Mouse (Mus musculus) midbrain, postnatal 0 days (tissue): ENCODE results near the gene Gstm2. TPM values are rescaled to one million over a fixed set of nuclear protein-coding genes. Genes with fewer than 3 reads are reported as not detected.
A peak's percentile ranks its signal among the peaks of the same experiment; 100 is the strongest.

ENCODE experiments used
- ATAC-seq: fragments of 200-750 bp; cut with Nextera tagmentation; 2 replicates; pipeline ENCODE4 v1.8.0; 2017; ENCODE audit warnings: moderate number of reproducible peaks, mild to moderate bottlenecking, moderate TSS enrichment, moderate library complexity; ENCODE audit not compliant: low FRiP score
- DNase-seq: peaks from one replicate; pipeline ENCODE4 v3.0.0-alpha.2; 2015; ENCODE audit warnings: low spot score
- H3K27ac ChIP-seq: fragments of 300-500 bp; sonication (generic); 2 replicates; pipeline ENCODE4 v1.5.1; 2014; ENCODE audit warnings: low read depth, mild to moderate bottlenecking, low read length, mixed read lengths
- H3K27me3 ChIP-seq: fragments of 300-500 bp; sonication (generic); 2 replicates; pipeline ENCODE4 v1.6.1; 2014; ENCODE audit warnings: low read length, control low read depth, mixed read lengths; ENCODE audit not compliant: insufficient read depth
- H3K36me3 ChIP-seq: fragments of 300-500 bp; sonication (generic); 2 replicates; pipeline ENCODE4 v1.6.1; 2014; ENCODE audit warnings: low read length, control low read depth, mixed read lengths; ENCODE audit not compliant: insufficient read depth
- H3K4me1 ChIP-seq: fragments of 300-500 bp; sonication (generic); 2 replicates; pipeline ENCODE4 v1.6.1; 2014; ENCODE audit warnings: mild to moderate bottlenecking, control low read depth, antibody characterized with exemption, low read length, mixed read lengths; ENCODE audit not compliant: insufficient read depth
- H3K4me2 ChIP-seq: fragments of 300-500 bp; sonication (generic); 2 replicates; pipeline ENCODE4 v1.6.1; 2014; ENCODE audit warnings: low read depth, mild to moderate bottlenecking, low read length, mixed read lengths; ENCODE audit not compliant: poor library complexity, severe bottlenecking
- H3K4me3 ChIP-seq: fragments of 300-500 bp; sonication (generic); 2 replicates; pipeline ENCODE4 v1.5.1; 2014; ENCODE audit warnings: low read depth, mild to moderate bottlenecking, low read length, moderate library complexity
- H3K9ac ChIP-seq: fragments of 300-500 bp; sonication (generic); replicated peaks from 2 replicates; pipeline ENCODE4 v1.6.1; 2014; ENCODE audit warnings: mild to moderate bottlenecking, low read length, moderate library complexity, mixed read lengths; ENCODE audit not compliant: poor library complexity, severe bottlenecking
- H3K9me3 ChIP-seq: fragments of 300-500 bp; sonication (generic); 2 replicates; pipeline ENCODE4 v1.6.1; 2016; ENCODE audit warnings: low read length, control low read depth
- CTCF ChIP-seq: IDR thresholded peaks from 2 replicates; pipeline ENCODE4 v1.5.1; 2016; ENCODE audit warnings: antibody characterized with exemption, mild to moderate bottlenecking
- WGBS: fragments of 180-500 bp; shearing (Covaris S2); extraction: QIAGEN DNeasy Blood & Tissue Kit; methylation state at CpG from one replicate; pipeline ENCODE4 v1.1.7; 2014; 5-methylcytosine and 5-hydroxymethylcytosine counted together
- polyA plus RNA-seq: library from polyadenylated mRNA; unstranded; fragments of >200 nt; fragmentation: Nextera tagmentation; extraction: Ambion mirVana; gene quantifications from 2 replicates; pipeline ENCODE4 v1.2.1, GENCODE M21; 2015
- total RNA-seq: library from RNA; depleted of rRNA; stranded (reverse); fragments of >200 nt; gene quantifications from 2 replicates; pipeline ENCODE4 v1.2.3, GENCODE M21; 2014; rRNA removed

Gstm2 gene
- total and polyA plus RNA-seq, 2 experiments from 2014 or later = 8.5 to 13.0 TPM

GRCm38 (mm10) chr3:107932128-107932527, 54.1 kb downstream of the Gstm2 start:
- 67% methylated on average over 6 of the region's 6 CpGs for WGBS
- no peaks in the 10 kb centered on the region for H3K36me3 ChIP-seq
- no peaks in the 10 kb centered on the region for H3K27me3 ChIP-seq
- no peak for DNase-seq
- H3K4me2 ChIP-seq = no peak overlapping the region
- H3K27ac ChIP-seq = peak overlapping the region; percentile 51
- H3K4me3 ChIP-seq = no peak overlapping the region
- H3K4me1 ChIP-seq = no peaks in the 10 kb centered on the region
- no peak for TF ChIP-seq CTCF
- H3K9ac ChIP-seq = no peak overlapping the region
- no peak for ATAC-seq
- no peaks in the 10 kb centered on the region for H3K9me3 ChIP-seq

Other genes with a start within 250 kb of the Gstm2 start
- 10.6 and 12.3 TPM in 2 replicates for gene Csf1, start 226.0 kb downstream of the Gstm2 start, total RNA-seq
- gene Csf1, start 226.0 kb downstream of the Gstm2 start, polyA plus RNA-seq = 8.1 and 10.9 TPM in 2 replicates
- gene Eps8l3, start 109.2 kb downstream of the Gstm2 start, total RNA-seq = not detected in 2 replicates
- not detected in 2 replicates for gene Eps8l3, start 109.2 kb downstream of the Gstm2 start, polyA plus RNA-seq
- gene Gstm5, start 90.6 kb downstream of the Gstm2 start, total RNA-seq = 142 and 166 TPM in 2 replicates
- 316 and 320 TPM in 2 replicates for gene Gstm5, start 90.6 kb downstream of the Gstm2 start, polyA plus RNA-seq
- 28.5 and 36.4 TPM in 2 replicates for gene Gstm7, start 54.6 kb downstream of the Gstm2 start, total RNA-seq
- gene Gstm7, start 54.6 kb downstream of the Gstm2 start, polyA plus RNA-seq = 38.3 and 38.9 TPM in 2 replicates
- gene Gstm6, start 42.7 kb downstream of the Gstm2 start, total RNA-seq = 16.7 and 25.5 TPM in 2 replicates
- 27.2 and 31.6 TPM in 2 replicates for gene Gstm6, start 42.7 kb downstream of the Gstm2 start, polyA plus RNA-seq
- not detected in 2 replicates for gene Gstm3, start 17.2 kb downstream of the Gstm2 start, total RNA-seq
- not detected in 2 replicates for gene Gstm3, start 17.2 kb downstream of the Gstm2 start, polyA plus RNA-seq
- 105 and 142 TPM in 2 replicates for gene Gstm1, start 31.5 kb upstream of the Gstm2 start, total RNA-seq
- gene Gstm1, start 31.5 kb upstream of the Gstm2 start, polyA plus RNA-seq = 293 and 371 TPM in 2 replicates
- gene Gstm4, start 58.4 kb upstream of the Gstm2 start, total RNA-seq = 4.1 and 4.5 TPM in 2 replicates
- 25.6 and 25.9 TPM in 2 replicates for gene Gstm4, start 58.4 kb upstream of the Gstm2 start, polyA plus RNA-seq
- gene Ampd2, start 100.2 kb upstream of the Gstm2 start, total RNA-seq = 58.4 and 79.8 TPM in 2 replicates
- gene Ampd2, start 100.2 kb upstream of the Gstm2 start, polyA plus RNA-seq = 58.8 and 60.0 TPM in 2 replicates
- gene Gnat2, start 106.3 kb upstream of the Gstm2 start, total RNA-seq = 0.28 TPM in 1 of 2 replicates, not detected in the other
- 0.26 and 0.28 TPM in 2 replicates for gene Gnat2, start 106.3 kb upstream of the Gstm2 start, polyA plus RNA-seq
- 70.8 and 97.2 TPM in 2 replicates for gene Gnai3, start 159.7 kb upstream of the Gstm2 start, total RNA-seq
- 87.4 and 93.6 TPM in 2 replicates for gene Gnai3, start 159.7 kb upstream of the Gstm2 start, polyA plus RNA-seq
- 12.2 and 12.8 TPM in 2 replicates for gene Gpr61, start 168.4 kb upstream of the Gstm2 start, total RNA-seq
- 7.8 and 8.4 TPM in 2 replicates for gene Gpr61, start 168.4 kb upstream of the Gstm2 start, polyA plus RNA-seq
- gene Amigo1, start 199.9 kb upstream of the Gstm2 start, total RNA-seq = 35.5 and 37.8 TPM in 2 replicates
- gene Amigo1, start 199.9 kb upstream of the Gstm2 start, polyA plus RNA-seq = 12.2 and 12.6 TPM in 2 replicates
- 3.7 and 4.9 TPM in 2 replicates for gene Cyb561d1, start 214.8 kb upstream of the Gstm2 start, total RNA-seq
- 3.5 and 4.0 TPM in 2 replicates for gene Cyb561d1, start 214.8 kb upstream of the Gstm2 start, polyA plus RNA-seq
- 22.5 and 24.9 TPM in 2 replicates for gene Atxn7l2, start 224.5 kb upstream of the Gstm2 start, total RNA-seq
- 16.1 and 19.3 TPM in 2 replicates for gene Atxn7l2, start 224.5 kb upstream of the Gstm2 start, polyA plus RNA-seq
- 0.42 and 0.55 TPM in 2 replicates for gene Sypl2, start 240.2 kb upstream of the Gstm2 start, total RNA-seq
- gene Sypl2, start 240.2 kb upstream of the Gstm2 start, polyA plus RNA-seq = 0.10 and 0.17 TPM in 2 replicates